ENCODE assay signal across 8 mouse cellular contexts in genomic region chr7:17025896-17026622, GRCm38 (mm10). TPM values are rescaled to one million over a fixed set of nuclear protein-coding genes. Genes with fewer than 3 reads are reported as not detected.
DNase-seq lines count a peak whose midpoint lies in the region; ATAC-seq and TF ChIP-seq lines count a peak whose summit lies in the region.

No protein-coding gene starts in this region.

- no peak for ATAC-seq in kidney, embryonic 16.5 days (ENCODE audit: low FRiP score, low TSS enrichment)
- ATAC-seq in embryonic facial prominence, embryonic 11.5 days (replicated peaks; ENCODE audit: insufficient number of reproducible peaks, low FRiP score, low TSS enrichment, low read depth), result no peak
- ATAC-seq in hindbrain, postnatal 0 days, result no peak
- no peak for ATAC-seq in midbrain, postnatal 0 days (ENCODE audit: low FRiP score)

- H3K27me3 ChIP-seq in kidney, embryonic 16.5 days (ENCODE audit: insufficient read depth, low read length), result no peaks in the 10 kb centered on the region
- H3K27me3 ChIP-seq in embryonic facial prominence, embryonic 11.5 days (ENCODE audit: control insufficient read depth, insufficient read depth, low read length), result no peaks in the 10 kb centered on the region
- H3K27me3 ChIP-seq in hindbrain, postnatal 0 days (ENCODE audit: insufficient read depth, low read length), result no peaks in the 10 kb centered on the region
- no peaks in the 10 kb centered on the region for H3K27me3 ChIP-seq in midbrain, postnatal 0 days (ENCODE audit: insufficient read depth, low read length)

- H3K36me3 ChIP-seq in kidney, embryonic 16.5 days (ENCODE audit: insufficient read depth, low read length), result peaks cover 18% of the 10 kb centered on the region
- H3K36me3 ChIP-seq in embryonic facial prominence, embryonic 11.5 days (replicated peaks; ENCODE audit: control insufficient read depth, insufficient read depth, low read depth, low read length), result peaks cover 3% of the 10 kb centered on the region
- H3K36me3 ChIP-seq in hindbrain, postnatal 0 days (ENCODE audit: insufficient read depth, low read length), result peaks cover 21% of the 10 kb centered on the region
- H3K36me3 ChIP-seq in midbrain, postnatal 0 days (ENCODE audit: insufficient read depth, low read length), result peaks cover 22% of the 10 kb centered on the region

- H3K4me3 ChIP-seq in kidney, embryonic 16.5 days (ENCODE audit: low read length), result peak overlapping the region; percentile 90
- H3K4me3 ChIP-seq in embryonic facial prominence, embryonic 11.5 days (ENCODE audit: low read depth, low read length), result peak overlapping the region; percentile 82
- H3K4me3 ChIP-seq in hindbrain, postnatal 0 days (ENCODE audit: low read length), result peak overlapping the region; percentile 83; the same call in 1 of the 2 replicates
- peak overlapping the region; percentile 82 for H3K4me3 ChIP-seq in midbrain, postnatal 0 days (ENCODE audit: low read depth, low read length)

- H3K4me2 ChIP-seq in kidney, embryonic 16.5 days (replicated peaks; ENCODE audit: low read depth, low read length), result peak overlapping the region; percentile 55
- peak overlapping the region; percentile 2; the same call in 1 of the 2 replicates for H3K4me2 ChIP-seq in embryonic facial prominence, embryonic 11.5 days (ENCODE audit: low read depth, low read length)
- H3K4me2 ChIP-seq in hindbrain, postnatal 0 days (ENCODE audit: low read depth, low read length), result peak overlapping the region; percentile 77
- H3K4me2 ChIP-seq in midbrain, postnatal 0 days (ENCODE audit: low read depth, low read length, poor library complexity, severe bottlenecking), result peak overlapping the region; percentile 62

- H3K9ac ChIP-seq in kidney, embryonic 16.5 days (replicated peaks; ENCODE audit: low read length), result peak overlapping the region; percentile 83
- peak overlapping the region; percentile 83; the same call in 1 of the 2 replicates for H3K9ac ChIP-seq in embryonic facial prominence, embryonic 11.5 days (replicated peaks; ENCODE audit: low read length)
- 0 out of 2 replicates have a peak overlapping the region, but pooled peaks have one; percentile 73 for H3K9ac ChIP-seq in hindbrain, postnatal 0 days (replicated peaks; ENCODE audit: low read length)
- no peak overlapping the region for H3K9ac ChIP-seq in midbrain, postnatal 0 days (replicated peaks; ENCODE audit: low read length, poor library complexity, severe bottlenecking)

- 62% methylated on average over 9 of the region's 9 CpGs for WGBS in kidney, embryonic 16.5 days
- 56% methylated on average over 9 of the region's 9 CpGs for WGBS in embryonic facial prominence, embryonic 11.5 days
- 74% methylated on average over 9 of the region's 9 CpGs for WGBS in hindbrain, postnatal 0 days
- 75% methylated on average over 9 of the region's 9 CpGs for WGBS in midbrain, postnatal 0 days

- no peak for DNase-seq in kidney, postnatal 10 days
- no peak for DNase-seq in embryonic facial prominence, embryonic 11.5 days (ENCODE audit: low spot score)
- no peak for DNase-seq in hindbrain, postnatal 0 days (ENCODE audit: low spot score)
- no peak for DNase-seq in midbrain, postnatal 0 days (ENCODE audit: low spot score)
- DNase-seq in adipocyte (ENCODE audit: low spot score), result no peak
- DNase-seq in adrenal gland, postnatal 36 days, result no peak
- DNase-seq in frontal cortex, postnatal 25 days (ENCODE audit: low spot score in 2 of 2), result no peak

- H3K4me1 ChIP-seq in kidney, embryonic 16.5 days (ENCODE audit: insufficient read depth, low read length), result peaks cover 37% of the 10 kb centered on the region
- peaks cover 3% of the 10 kb centered on the region; the same call in 1 of the 2 replicates for H3K4me1 ChIP-seq in embryonic facial prominence, embryonic 11.5 days (ENCODE audit: control insufficient read depth, insufficient read depth, low read length)
- H3K4me1 ChIP-seq in hindbrain, postnatal 0 days (ENCODE audit: insufficient read depth, low read length), result peaks cover 20% of the 10 kb centered on the region
- H3K4me1 ChIP-seq in midbrain, postnatal 0 days (ENCODE audit: insufficient read depth, low read length), result peaks cover 12% of the 10 kb centered on the region

- no peak for TF ChIP-seq CTCF in hindbrain, postnatal 0 days (IDR thresholded peaks at IDR 0.05; ENCODE audit: low read depth)
- TF ChIP-seq CTCF in midbrain, postnatal 0 days (IDR thresholded peaks at IDR 0.05), result no peak

- H3K27ac ChIP-seq in kidney, embryonic 16.5 days (ENCODE audit: low read length), result peak overlapping the region; percentile 84; the same call in 1 of the 2 replicates
- H3K27ac ChIP-seq in embryonic facial prominence, embryonic 11.5 days (replicated peaks; ENCODE audit: low read depth, low read length), result no peak overlapping the region
- no peak overlapping the region; the same call in 1 of the 2 replicates for H3K27ac ChIP-seq in hindbrain, postnatal 0 days
- no peak overlapping the region for H3K27ac ChIP-seq in midbrain, postnatal 0 days (ENCODE audit: low read depth, low read length)

- no peaks in the 10 kb centered on the region for H3K9me3 ChIP-seq in kidney, embryonic 16.5 days (ENCODE audit: low read length)
- H3K9me3 ChIP-seq in embryonic facial prominence, embryonic 11.5 days (replicated peaks; ENCODE audit: control insufficient read depth, low read length), result no peaks in the 10 kb centered on the region
- no peaks in the 10 kb centered on the region for H3K9me3 ChIP-seq in hindbrain, postnatal 0 days (ENCODE audit: low read length)
- H3K9me3 ChIP-seq in midbrain, postnatal 0 days (ENCODE audit: low read length), result no peaks in the 10 kb centered on the region

RNA-seq across cellular contexts. Expression of gene Ppp5c, which starts 1.7 kb away (rescaled TPM):
- 122 and 125 TPM in 2 replicates for polyA plus RNA-seq in kidney, embryonic 16.5 days (2015; fragmentation: Nextera tagmentation; extraction: Ambion mirVana)
- polyA plus RNA-seq in embryonic facial prominence, embryonic 11.5 days (2014; fragmentation: Nextera tagmentation; extraction: Ambion mirVana), result 100 and 102 TPM in 2 replicates
- 68.9 and 86.0 TPM in 2 replicates for total RNA-seq in hindbrain, postnatal 0 days (2014; rRNA removed)
- 140 and 143 TPM in 2 replicates for polyA plus RNA-seq in hindbrain, postnatal 0 days (2015; fragmentation: Nextera tagmentation; extraction: Ambion mirVana)
- total RNA-seq in midbrain, postnatal 0 days (2014; rRNA removed), result 56.4 and 61.0 TPM in 2 replicates
- 144 and 145 TPM in 2 replicates for polyA plus RNA-seq in midbrain, postnatal 0 days (2015; fragmentation: Nextera tagmentation; extraction: Ambion mirVana)
- total RNA-seq in adrenal gland, postnatal 36 days (2021), result 10 to 100 TPM; 71.5 to 87.2 TPM

RNA-seq across cellular contexts. Expression of gene Ccdc8, which starts 33.6 kb away (rescaled TPM):
- 49.6 and 53.8 TPM in 2 replicates for polyA plus RNA-seq in kidney, embryonic 16.5 days (2015; fragmentation: Nextera tagmentation; extraction: Ambion mirVana)
- 15.9 and 17.1 TPM in 2 replicates for polyA plus RNA-seq in embryonic facial prominence, embryonic 11.5 days (2014; fragmentation: Nextera tagmentation; extraction: Ambion mirVana)
- 6.0 and 7.1 TPM in 2 replicates for total RNA-seq in hindbrain, postnatal 0 days (2014; rRNA removed)
- 3.0 and 3.6 TPM in 2 replicates for polyA plus RNA-seq in hindbrain, postnatal 0 days (2015; fragmentation: Nextera tagmentation; extraction: Ambion mirVana)
- total RNA-seq in midbrain, postnatal 0 days (2014; rRNA removed), result 5.5 and 5.8 TPM in 2 replicates
- polyA plus RNA-seq in midbrain, postnatal 0 days (2015; fragmentation: Nextera tagmentation; extraction: Ambion mirVana), result 2.0 and 2.5 TPM in 2 replicates
- 10 to 100 TPM; 19.2 to 28.1 TPM for total RNA-seq in adrenal gland, postnatal 36 days (2021)

RNA-seq across cellular contexts. Expression of gene Hif3a, which starts 36.2 kb away (rescaled TPM):
- 25.2 and 26.1 TPM in 2 replicates for polyA plus RNA-seq in kidney, embryonic 16.5 days (2015; fragmentation: Nextera tagmentation; extraction: Ambion mirVana)
- 6.7 TPM in 2 replicates for polyA plus RNA-seq in embryonic facial prominence, embryonic 11.5 days (2014; fragmentation: Nextera tagmentation; extraction: Ambion mirVana)
- 5.7 and 22.1 TPM in 2 replicates for total RNA-seq in hindbrain, postnatal 0 days (2014; rRNA removed)
- polyA plus RNA-seq in hindbrain, postnatal 0 days (2015; fragmentation: Nextera tagmentation; extraction: Ambion mirVana), result 2.5 and 3.4 TPM in 2 replicates
- 13.6 and 16.9 TPM in 2 replicates for total RNA-seq in midbrain, postnatal 0 days (2014; rRNA removed)
- 2.0 and 2.7 TPM in 2 replicates for polyA plus RNA-seq in midbrain, postnatal 0 days (2015; fragmentation: Nextera tagmentation; extraction: Ambion mirVana)
- 1 to 10 TPM; 1.6 to 2.7 TPM for total RNA-seq in adrenal gland, postnatal 36 days (2021)

RNA-seq across cellular contexts. Expression of gene Gm42372, which starts 43.2 kb away (rescaled TPM):
- polyA plus RNA-seq in kidney, embryonic 16.5 days (2015; fragmentation: Nextera tagmentation; extraction: Ambion mirVana), result 0.20 and 0.26 TPM in 2 replicates
- 0.52 and 0.63 TPM in 2 replicates for polyA plus RNA-seq in embryonic facial prominence, embryonic 11.5 days (2014; fragmentation: Nextera tagmentation; extraction: Ambion mirVana)
- total RNA-seq in hindbrain, postnatal 0 days (2014; rRNA removed), result 36.9 and 41.7 TPM in 2 replicates
- polyA plus RNA-seq in hindbrain, postnatal 0 days (2015; fragmentation: Nextera tagmentation; extraction: Ambion mirVana), result 8.2 and 8.9 TPM in 2 replicates
- total RNA-seq in midbrain, postnatal 0 days (2014; rRNA removed), result 48.8 and 49.0 TPM in 2 replicates
- polyA plus RNA-seq in midbrain, postnatal 0 days (2015; fragmentation: Nextera tagmentation; extraction: Ambion mirVana), result 9.0 and 9.2 TPM in 2 replicates
- 1 to 10 TPM; 1.1 TPM for total RNA-seq in adrenal gland, postnatal 36 days (2021)

RNA-seq across cellular contexts. Expression of gene Psg16, which starts 47.8 kb away (rescaled TPM):
- polyA plus RNA-seq in kidney, embryonic 16.5 days (2015; fragmentation: Nextera tagmentation; extraction: Ambion mirVana), result 0.19 TPM in 2 replicates
- 0.10 and 0.11 TPM in 2 replicates for polyA plus RNA-seq in embryonic facial prominence, embryonic 11.5 days (2014; fragmentation: Nextera tagmentation; extraction: Ambion mirVana)
- 3.4 and 4.4 TPM in 2 replicates for total RNA-seq in hindbrain, postnatal 0 days (2014; rRNA removed)
- polyA plus RNA-seq in hindbrain, postnatal 0 days (2015; fragmentation: Nextera tagmentation; extraction: Ambion mirVana), result 5.8 and 6.6 TPM in 2 replicates
- 3.9 and 5.1 TPM in 2 replicates for total RNA-seq in midbrain, postnatal 0 days (2014; rRNA removed)
- 6.8 and 7.6 TPM in 2 replicates for polyA plus RNA-seq in midbrain, postnatal 0 days (2015; fragmentation: Nextera tagmentation; extraction: Ambion mirVana)
- total RNA-seq in adrenal gland, postnatal 36 days (2021), result under 1 TPM; 0.30 to 0.46 TPM

Comparison
In these comparisons a context has a peak if more than half of its experiments do, and no peak if none do; other contexts are left out.
1. H3K4me2 ChIP-seq: peak in every context shown above with its lines; median percentile 77 in hindbrain, postnatal 0 days; 62 in midbrain, postnatal 0 days; 55 in kidney, embryonic 16.5 days; 2 in embryonic facial prominence, embryonic 11.5 days.